Mouse (Mus musculus) CH12.LX (cell line): Measurements from ENCODE around the gene Car5a. TPM values are rescaled to one million over a fixed set of nuclear protein-coding genes. Genes with fewer than 3 reads are reported as not detected.

Experiments used
- DNase-seq: peaks from one replicate; pipeline ENCODE4 v3.0.0-alpha.2; 2013; ENCODE audit errors: extremely low read depth
- H3K27ac ChIP-seq: 2 replicates; pipeline ENCODE4 v1.5.1; 2012; ENCODE audit warnings: low read depth, mild to moderate bottlenecking, control low read depth, moderate library complexity; ENCODE audit not compliant: insufficient read depth
- H3K27me3 ChIP-seq: replicated peaks from 2 replicates; pipeline ENCODE3; 2012; ENCODE audit warnings: inconsistent platforms
- H3K36me3 ChIP-seq, 2 experiments: replicated peaks in 1 of 2; 2 replicates each; pipeline versions ENCODE3 to v1.6.1; 2012; ENCODE audit warnings: inconsistent platforms in 1 of 2, low read length in 1 of 2, mild to moderate bottlenecking in 1 of 2, mixed read lengths in 1 of 2, moderate library complexity in 1 of 2; ENCODE audit not compliant: control insufficient read depth in 1 of 2, insufficient read depth in 1 of 2
- H3K4me1 ChIP-seq, 2 experiments: 2 replicates each; pipeline ENCODE4 v1.6.1; 2012; ENCODE audit warnings: inconsistent platforms in 1 of 2, moderate library complexity in 1 of 2; ENCODE audit not compliant: insufficient read depth in 2 of 2, control insufficient read depth in 1 of 2
- H3K4me2 ChIP-seq: 2 replicates; pipeline ENCODE4 v1.6.1; 2012; ENCODE audit warnings: low read depth, mild to moderate bottlenecking, control low read depth; ENCODE audit not compliant: poor library complexity, insufficient read depth, severe bottlenecking
- H3K4me3 ChIP-seq, 3 experiments: fragments of 150-350 bp in 1 of 3; sonication (generic) in 1 of 3; replicated peaks in 1 of 3; 2 replicates each; pipeline versions ENCODE3 to v1.5.1; 2011 to 2012; ENCODE audit warnings: low read depth in 2 of 3, low read length in 2 of 3, mild to moderate bottlenecking in 2 of 3, moderate library complexity in 2 of 3, control low read depth in 1 of 3, improper control_type of control experiment in 1 of 3, inconsistent platforms in 1 of 3, mixed read lengths in 1 of 3; ENCODE audit not compliant: poor library complexity in 1 of 3
- H3K79me2 ChIP-seq: replicated peaks from 2 replicates; pipeline ENCODE4 v1.6.1; 2012; ENCODE audit warnings: mild to moderate bottlenecking, moderate library complexity; ENCODE audit not compliant: control insufficient read depth, poor library complexity, insufficient read depth, severe bottlenecking; ENCODE audit errors: extremely low read depth
- H3K9ac ChIP-seq: 2 replicates; pipeline ENCODE4 v1.6.1; 2012; ENCODE audit warnings: low read depth, mild to moderate bottlenecking, control low read depth, moderate library complexity; ENCODE audit not compliant: insufficient read depth
- H3K9me3 ChIP-seq: replicated peaks from 2 replicates; pipeline ENCODE3; 2012; ENCODE audit warnings: low read length, inconsistent platforms, mixed read lengths
- BHLHE40 ChIP-seq: IDR thresholded peaks from 2 replicates; pipeline ENCODE4 v1.6.1; 2011; ENCODE audit warnings: mild to moderate bottlenecking, low read depth, low read length, improper control_type of control experiment
- CHD1 ChIP-seq: IDR thresholded peaks from 2 replicates; pipeline ENCODE4 v1.6.1; 2012; ENCODE audit warnings: low read depth, low read length, improper control_type of control experiment, inconsistent platforms
- CHD2 ChIP-seq: IDR thresholded peaks from 2 replicates; pipeline ENCODE4 v1.6.1; 2011; ENCODE audit warnings: low read length, improper control_type of control experiment
- ETS1 ChIP-seq: conservative IDR thresholded peaks from 2 replicates; pipeline ENCODE4 v1.6.1; 2012; ENCODE audit warnings: low read depth, mild to moderate bottlenecking, inconsistent platforms, low read length, improper control_type of control experiment, moderate library complexity
- GABPA ChIP-seq: IDR thresholded peaks from 2 replicates; pipeline ENCODE4 v1.6.1; 2012; ENCODE audit warnings: low read depth, low read length, improper control_type of control experiment, inconsistent platforms; ENCODE audit not compliant: insufficient replicate concordance
- HCFC1 ChIP-seq: IDR thresholded peaks from 2 replicates; pipeline ENCODE4 v1.6.1; 2012; ENCODE audit warnings: low read depth, mild to moderate bottlenecking, inconsistent platforms, low read length, improper control_type of control experiment
- JUN ChIP-seq: IDR thresholded peaks from 2 replicates; pipeline ENCODE4 v1.6.1; 2011; ENCODE audit warnings: low read depth, mild to moderate bottlenecking, low read length, improper control_type of control experiment, moderate library complexity; ENCODE audit not compliant: insufficient read depth
- MAX ChIP-seq: IDR thresholded peaks from 2 replicates; pipeline ENCODE4 v1.6.1; 2011; ENCODE audit warnings: low read length, improper control_type of control experiment
- MAZ ChIP-seq: IDR thresholded peaks from 2 replicates; pipeline ENCODE4 v1.6.1; 2012; ENCODE audit warnings: low read depth, mild to moderate bottlenecking, inconsistent platforms, low read length, improper control_type of control experiment, moderate library complexity
- MXI1 ChIP-seq: IDR thresholded peaks from 2 replicates; pipeline ENCODE4 v1.6.1; 2011; ENCODE audit warnings: mild to moderate bottlenecking, low read depth, low read length, improper control_type of control experiment
- MYC ChIP-seq: IDR thresholded peaks from 2 replicates; pipeline ENCODE4 v1.6.1; 2011; ENCODE audit warnings: low read depth, mild to moderate bottlenecking, improper control_type of control experiment, low read length
- POLR2A ChIP-seq: IDR thresholded peaks from 2 replicates; pipeline ENCODE4 v1.6.1; 2011; ENCODE audit warnings: low read depth, mild to moderate bottlenecking, improper control_type of control experiment, low read length
- SIN3A ChIP-seq: IDR thresholded peaks from 2 replicates; pipeline ENCODE4 v1.6.1; 2012; ENCODE audit warnings: low read length, improper control_type of control experiment, inconsistent platforms
- SMC3 ChIP-seq: IDR thresholded peaks from 2 replicates; pipeline ENCODE4 v1.6.1; 2011; ENCODE audit warnings: low read depth, low read length, improper control_type of control experiment
- USF1 ChIP-seq: IDR thresholded peaks from 2 replicates; pipeline ENCODE4 v1.6.1; 2014; ENCODE audit warnings: low read depth, mild to moderate bottlenecking, inconsistent platforms, low read length, improper control_type of control experiment
- USF2 ChIP-seq: conservative IDR thresholded peaks from 2 replicates; pipeline ENCODE4 v1.6.1; 2011; ENCODE audit warnings: low read depth, low read length, improper control_type of control experiment
- ZC3H11A ChIP-seq: IDR thresholded peaks from 2 replicates; pipeline ENCODE4 v1.6.1; 2012; ENCODE audit warnings: low read depth, mild to moderate bottlenecking, inconsistent platforms, low read length, improper control_type of control experiment
- ZKSCAN1 ChIP-seq: IDR thresholded peaks from 2 replicates; pipeline ENCODE4 v1.6.1; 2012; ENCODE audit warnings: low read depth, inconsistent platforms, low read length, improper control_type of control experiment, borderline replicate concordance
- ZNF384 ChIP-seq: IDR thresholded peaks from 2 replicates; pipeline ENCODE4 v1.6.1; 2012; ENCODE audit warnings: low read depth, low read length, improper control_type of control experiment, inconsistent platforms
- dilution Hi-C: fragments of 300-500 bp; cut with MboI; formaldehyde crosslinking; loops from 2 replicates; pipeline ENCODE4 v1.14.3; 2020; ENCODE audit warnings: low sequenced_read_pairs; ENCODE audit not compliant: extremely low pct_unique_long_range_greater_than_20kb, extremely low pct_ligation_motif_present
- in situ Hi-C: fragments of 300-500 bp; cut with MboI; formaldehyde crosslinking; loops from 3 replicates; pipeline ENCODE4 v1.14.3; 2019; ENCODE audit warnings: low sequenced_read_pairs, low pct_ligation_motif_present, low pct_unique_long_range_greater_than_20kb, mixed read lengths
- polyA plus RNA-seq: library from polyadenylated mRNA; unstranded; fragments of >175 nt; gene quantifications from 2 replicates; pipeline ENCODE4 v1.2.1, GENCODE M21; 2012; ENCODE audit warnings: low read depth; ENCODE audit not compliant: insufficient read length
- total RNA-seq, 2 experiments: library from RNA; depleted of rRNA; stranded (reverse); fragments of 300-350 nt in 1 of 2; fragments of >200 nt in 1 of 2; gene quantifications; 2 replicates each; pipeline ENCODE4 v1.2.3; 2012 to 2014

Car5a gene
- total and polyA plus RNA-seq, 3 experiments = 1.6 to 9.7 TPM; not detected in 1

- peak overlapping the region; percentile 79 to 100 (median 98) for H3K4me3 ChIP-seq
- H3K36me3 ChIP-seq = peaks cover 37 to 47% of the 10 kb centered on the region in 2 experiments
- peaks cover 72% of the 10 kb centered on the region for H3K79me2 ChIP-seq
- peak overlapping the region; percentile 89 for H3K9ac ChIP-seq
- H3K27me3 ChIP-seq = no peaks in the 10 kb centered on the region
- H3K27ac ChIP-seq = peak overlapping the region; percentile 37
- peak overlapping the region; percentile 13; the same call in 1 of the 2 replicates for H3K4me2 ChIP-seq
- dilution Hi-C loops = no loop called here
- in situ Hi-C loops = loop anchor here (5.0 kb wide), 1 partner anchor 55 kb away; no protein-coding TSS in a partner anchor
- no peaks in the 10 kb centered on the region for H3K9me3 ChIP-seq
- peak; percentile 21; the same call in 1 of the 2 replicates for TF ChIP-seq HCFC1
- TF ChIP-seq ZKSCAN1 = no peak
- TF ChIP-seq CHD2 = peak; percentile 49; the same call in 1 of the 2 replicates
- peak; percentile 55 for TF ChIP-seq ZNF384
- no peak for TF ChIP-seq MAZ
- TF ChIP-seq MAX = peak; percentile 89
- peak; percentile 89 for TF ChIP-seq SIN3A
- TF ChIP-seq MYC = peak; percentile 88
- TF ChIP-seq MXI1 = peak; percentile 98
- peak; percentile 45 for DNase-seq
- H3K4me1 ChIP-seq = peaks cover 22 to 41% of the 10 kb centered on the region in 2 experiments
Observed at GRCm38 (mm10) chr8:121906542-121907512, 37.9 kb downstream of the Car5a start.

GRCm38 (mm10) chr8:121905864-121906263, 38.8 kb downstream of the Car5a start:
- Histone ChIP-seq H3K27me3 (no peaks in the 10 kb centered on the region), H3K4me3 (peak overlapping the region; percentile 79 to 100 (median 98)), H3K79me2 (peaks cover 81% of the 10 kb centered on the region), H3K4me2 (peak overlapping the region; percentile 68), H3K4me1 (peaks cover 18 to 41% of the 10 kb centered on the region in 2 experiments), H3K9me3 (no peaks in the 10 kb centered on the region), H3K9ac (peak overlapping the region; percentile 89), H3K36me3 (peaks cover 46 to 57% of the 10 kb centered on the region in 2 experiments), H3K27ac (0 out of 2 replicates have a peak overlapping the region, but pooled peaks have one; percentile 12)
- TF ChIP-seq ETS1 (no peak), JUN (no peak), CHD1 (no peak), POLR2A (no peak; the same call in 1 of the 2 replicates), BHLHE40 (no peak), ZC3H11A (no peak), SMC3 (no peak), GABPA (no peak), MXI1 (no peak), USF1 (no peak), USF2 (no peak)
- dilution Hi-C loops = no loop called here
- DNase-seq = no peak
- in situ Hi-C loops = loop anchor here (5.0 kb wide), 1 partner anchor 54 kb away; no protein-coding TSS in a partner anchor
